Mouse (Mus musculus) v-Abl transformed pro-B cells (cell line): Measurements from ENCODE around the gene Sp1.

Experiments
- in situ Hi-C, 2 experiments: fragments of 400-800 bp; cut with MboI; formaldehyde crosslinking; loops; one replicate each; pipeline ENCODE4 v1.15.1; 2025; ENCODE audit not compliant: unreplicated experiment in 2 of 2

The Sp1 gene

GRCm38 (mm10) chr15:102470183-102470604 is 64.3 kb downstream of the Sp1 start, which contains the start of gene Pcbp2:
Gene Pcbp2, plus strand, starts transcription at chr15:102470539.
- in situ Hi-C loops: no loop called here

GRCm38 (mm10) chr15:102470605-102471294 is 64.8 kb downstream of the Sp1 start:
- in situ Hi-C loops: no loop called here

- in situ Hi-C loops: no loop called here
Measured at GRCm38 (mm10) chr15:102471295-102471645, 65.3 kb downstream of the Sp1 start.

DNA sequence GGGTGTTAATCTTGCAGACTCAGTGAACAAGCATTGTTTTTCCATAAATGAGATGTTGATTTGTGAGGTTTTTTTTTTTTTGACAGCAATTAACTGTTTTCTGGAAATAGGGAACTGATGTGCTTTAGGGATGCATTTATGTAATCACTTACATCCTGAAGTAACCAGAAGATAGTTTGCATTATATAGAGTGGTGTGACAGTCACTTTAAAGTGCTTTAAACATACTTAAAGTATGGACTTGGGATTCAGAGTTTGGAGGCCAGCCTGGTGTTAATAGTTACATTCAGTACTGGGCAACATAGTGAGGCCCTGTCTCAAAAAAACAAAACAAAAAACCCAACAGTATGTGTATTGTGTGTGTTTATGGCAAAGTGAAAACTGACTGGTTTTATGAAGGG is 65.8 kb downstream of the Sp1 start:
- in situ Hi-C loops: no loop called here

GRCm38 (mm10) chr15:102473246-102473645 is 67.3 kb downstream of the Sp1 start:
- in situ Hi-C loops: no loop called here

DNA sequence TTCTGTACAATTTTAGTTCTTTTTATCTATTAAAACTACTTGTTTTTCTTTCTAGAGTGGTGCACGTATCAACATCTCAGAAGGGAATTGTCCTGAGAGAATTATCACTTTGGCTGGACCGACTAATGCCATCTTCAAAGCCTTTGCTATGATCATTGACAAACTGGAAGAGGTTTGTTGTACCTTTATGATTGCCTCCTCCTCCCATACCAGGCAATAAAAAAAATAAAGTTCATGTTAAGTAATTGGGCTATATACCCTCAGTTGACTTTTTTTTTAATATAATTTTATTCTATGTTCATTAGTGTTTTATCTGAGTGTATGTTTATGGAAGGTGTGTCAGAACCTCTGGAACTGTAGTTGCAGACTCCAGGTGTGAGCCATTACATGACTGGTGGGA is 68.6 kb downstream of the Sp1 start:
- in situ Hi-C loops: no loop called here

GRCm38 (mm10) chr15:102483136-102483535 is 77.2 kb downstream of the Sp1 start:
- in situ Hi-C loops: loop anchor here in 1 of 2 experiments (5.0 kb wide), 1 partner anchor 984 kb away; no protein-coding TSS in a partner anchor

DNA sequence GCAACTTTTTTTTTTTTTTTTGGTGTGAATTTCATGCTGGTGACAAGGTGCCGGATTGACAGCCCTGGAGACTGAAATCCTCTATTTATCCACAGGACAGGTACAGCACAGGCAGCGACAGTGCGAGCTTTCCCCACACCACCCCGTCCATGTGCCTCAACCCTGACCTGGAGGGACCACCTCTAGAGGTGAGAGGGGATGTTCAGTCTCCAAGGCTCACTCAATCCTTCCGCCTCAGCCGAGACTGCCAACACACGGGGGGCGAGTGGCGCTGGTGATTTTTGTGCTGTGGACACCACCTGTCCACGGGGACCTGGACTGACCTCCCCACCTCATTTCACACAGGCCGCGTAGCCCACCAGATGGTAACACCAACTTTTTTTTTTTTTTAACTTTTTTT is 79.9 kb downstream of the Sp1 start:
- in situ Hi-C loops: no loop called here
